Mouse (Mus musculus) neural tube, embryonic 15.5 days (tissue): ENCODE results near the gene Drc7. TPM values are rescaled to one million over a fixed set of nuclear protein-coding genes. Genes with fewer than 3 reads are reported as not detected.

Experiments used
- ATAC-seq: fragments of 200-750 bp; cut with Nextera tagmentation; 2 replicates; pipeline ENCODE4 v1.8.0; 2017; ENCODE audit warnings: mild to moderate bottlenecking, moderate TSS enrichment, moderate library complexity; ENCODE audit not compliant: low FRiP score
- H3K27ac ChIP-seq: fragments of 300-500 bp; sonication (generic); replicated peaks from 2 replicates; pipeline ENCODE4 v1.5.1; 2015; ENCODE audit warnings: mild to moderate bottlenecking, inconsistent platforms
- H3K27me3 ChIP-seq: fragments of 300-500 bp; sonication (generic); replicated peaks from 2 replicates; pipeline ENCODE4 v1.6.1; 2015; ENCODE audit warnings: inconsistent platforms
- H3K36me3 ChIP-seq: fragments of 300-500 bp; sonication (generic); 2 replicates; pipeline ENCODE4 v1.6.1; 2015; ENCODE audit warnings: inconsistent platforms
- H3K4me1 ChIP-seq: fragments of 300-500 bp; sonication (generic); 2 replicates; pipeline ENCODE4 v1.6.1; 2015; ENCODE audit warnings: inconsistent platforms
- H3K4me2 ChIP-seq: fragments of 300-500 bp; sonication (generic); 2 replicates; pipeline ENCODE4 v1.6.1; 2015; ENCODE audit warnings: inconsistent platforms, mild to moderate bottlenecking, moderate library complexity
- H3K4me3 ChIP-seq: fragments of 300-500 bp; sonication (generic); replicated peaks from 2 replicates; pipeline ENCODE4 v1.5.1; 2015; ENCODE audit warnings: mild to moderate bottlenecking, inconsistent platforms
- H3K9ac ChIP-seq: fragments of 300-500 bp; sonication (generic); replicated peaks from 2 replicates; pipeline ENCODE4 v1.6.1; 2015; ENCODE audit warnings: mild to moderate bottlenecking, inconsistent platforms
- H3K9me3 ChIP-seq: fragments of 300-500 bp; sonication (generic); replicated peaks from 2 replicates; pipeline ENCODE4 v1.6.1; 2016; ENCODE audit warnings: inconsistent platforms
- WGBS: fragments of 180-500 bp; shearing (Covaris S2); methylation state at CpG from one replicate; pipeline ENCODE4 v1.1.7; 2015; ENCODE audit warnings: mixed read lengths; 5-methylcytosine and 5-hydroxymethylcytosine counted together
- polyA plus RNA-seq: library from polyadenylated mRNA; unstranded; fragments of >200 nt; fragmentation: Nextera tagmentation; extraction: Ambion mirVana; gene quantifications from 2 replicates; pipeline ENCODE4 v1.2.1, GENCODE M21; 2015

Drc7 gene
- polyA plus RNA-seq: 1.2 and 1.8 TPM in 2 replicates

DNA sequence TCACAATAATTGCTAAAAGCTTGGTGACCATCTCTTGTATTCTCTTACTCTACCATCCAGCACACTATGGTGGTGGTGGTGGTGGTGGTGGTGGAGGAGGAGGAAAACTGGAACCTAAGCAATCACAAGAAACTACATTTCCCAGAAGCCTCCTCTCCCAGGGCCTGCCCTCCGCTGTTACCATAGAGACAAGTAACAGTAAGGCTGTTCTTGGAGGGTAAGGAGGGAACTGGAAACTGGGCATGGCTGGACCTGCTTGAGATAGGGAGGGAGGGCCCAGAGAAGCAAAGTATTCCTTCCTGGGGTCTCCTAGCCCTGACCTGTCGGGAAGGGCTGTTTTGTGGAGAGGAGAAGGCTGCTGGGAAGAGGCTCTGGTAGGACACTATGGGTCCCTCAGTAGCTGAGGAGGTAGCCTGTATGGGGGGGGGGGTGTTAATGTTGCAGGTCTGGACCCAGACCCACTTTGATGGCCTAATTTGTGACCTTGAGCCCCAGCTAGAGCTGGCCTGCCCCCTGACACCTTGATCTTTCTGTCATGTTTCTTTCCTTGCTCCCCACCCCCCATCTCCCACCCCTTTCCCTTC, at the start of gene Drc7:
Gene Drc7, plus strand, starts transcription at position 177 of the 584 bp plus-strand sequence.
- Histone ChIP-seq H3K27me3 (no peaks in the 10 kb centered on the region), H3K4me1 (peaks cover 4% of the 10 kb centered on the region; the same call in 1 of the 2 replicates), H3K9ac (no peak within 1 kb of the TSS), H3K27ac (no peak within 1 kb of the TSS), H3K4me2 (peak within 1 kb of the TSS; percentile 20; the same call in 1 of the 2 replicates), H3K4me3 (no peak within 1 kb of the TSS), H3K9me3 (no peaks in the 10 kb centered on the region), H3K36me3 (no peaks in the 10 kb centered on the region)
- WGBS: 29% methylated on average over 2 of the region's 2 CpGs
- ATAC-seq: peak; percentile 82

GRCm38 (mm10) chr8:95012442-95012919, 42.4 kb upstream of the Drc7 start:
- 87% methylated on average over 15 of the region's 15 CpGs for WGBS
- Histone ChIP-seq H3K4me1 (peaks cover 3% of the 10 kb centered on the region; the same call in 1 of the 2 replicates), H3K4me2 (no peak overlapping the region), H3K27ac (no peak overlapping the region), H3K9me3 (no peaks in the 10 kb centered on the region), H3K36me3 (peaks cover 73% of the 10 kb centered on the region), H3K9ac (no peak overlapping the region), H3K27me3 (no peaks in the 10 kb centered on the region), H3K4me3 (no peak overlapping the region)
- ATAC-seq: no peak

- no peak overlapping the region for H3K4me3 ChIP-seq
- H3K27me3 ChIP-seq: no peaks in the 10 kb centered on the region
- no peak for ATAC-seq
- no peaks in the 10 kb centered on the region for H3K9me3 ChIP-seq
- peaks cover 39% of the 10 kb centered on the region for H3K36me3 ChIP-seq
- H3K4me1 ChIP-seq: peaks cover 3% of the 10 kb centered on the region; the same call in 1 of the 2 replicates
- no peak overlapping the region for H3K4me2 ChIP-seq
- 78% methylated on average over 4 of the region's 4 CpGs for WGBS
- H3K9ac ChIP-seq: no peak overlapping the region
- no peak overlapping the region for H3K27ac ChIP-seq
These were observed 39.0 kb upstream of the Drc7 start for GRCm38 (mm10) chr8:95015866-95016265.

DNA sequence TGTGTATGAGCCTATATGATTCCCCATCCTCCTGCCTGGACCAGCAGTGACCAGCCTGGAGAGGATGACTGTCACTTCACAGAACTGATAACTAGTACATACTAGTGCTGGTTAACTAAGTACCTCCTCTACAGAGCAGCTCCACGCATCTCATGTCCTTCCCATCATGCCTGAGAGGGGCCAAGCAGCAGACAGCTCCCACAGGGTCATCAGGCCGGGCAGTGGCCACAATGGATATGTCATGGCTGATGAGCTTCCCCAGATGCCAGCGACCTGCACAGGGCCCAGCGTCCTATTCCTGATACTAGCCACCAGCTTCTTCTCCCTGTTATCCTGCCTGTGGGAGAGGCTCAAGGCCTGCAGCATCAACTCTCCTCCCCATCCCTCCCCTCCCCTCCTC, 38.2 kb upstream of the Drc7 start:
- peak; percentile 40; the same call in 1 of the 2 replicates for ATAC-seq
- peak overlapping the region; percentile 45 for H3K27ac ChIP-seq
- H3K4me3 ChIP-seq: no peak overlapping the region
- peaks cover 3% of the 10 kb centered on the region; the same call in 1 of the 2 replicates for H3K4me1 ChIP-seq
- H3K9ac ChIP-seq: no peak overlapping the region
- no peaks in the 10 kb centered on the region for H3K27me3 ChIP-seq
- 57% methylated on average over 4 of the region's 4 CpGs for WGBS
- H3K36me3 ChIP-seq: peaks cover 32% of the 10 kb centered on the region
- no peaks in the 10 kb centered on the region for H3K9me3 ChIP-seq
- no peak overlapping the region for H3K4me2 ChIP-seq

GRCm38 (mm10) chr8:95017451-95017850, 37.5 kb upstream of the Drc7 start, which contains the start of gene Adgrg3:
TSS of gene Adgrg3 (plus strand) at chr8:95017692.
- no peak for ATAC-seq

DNA sequence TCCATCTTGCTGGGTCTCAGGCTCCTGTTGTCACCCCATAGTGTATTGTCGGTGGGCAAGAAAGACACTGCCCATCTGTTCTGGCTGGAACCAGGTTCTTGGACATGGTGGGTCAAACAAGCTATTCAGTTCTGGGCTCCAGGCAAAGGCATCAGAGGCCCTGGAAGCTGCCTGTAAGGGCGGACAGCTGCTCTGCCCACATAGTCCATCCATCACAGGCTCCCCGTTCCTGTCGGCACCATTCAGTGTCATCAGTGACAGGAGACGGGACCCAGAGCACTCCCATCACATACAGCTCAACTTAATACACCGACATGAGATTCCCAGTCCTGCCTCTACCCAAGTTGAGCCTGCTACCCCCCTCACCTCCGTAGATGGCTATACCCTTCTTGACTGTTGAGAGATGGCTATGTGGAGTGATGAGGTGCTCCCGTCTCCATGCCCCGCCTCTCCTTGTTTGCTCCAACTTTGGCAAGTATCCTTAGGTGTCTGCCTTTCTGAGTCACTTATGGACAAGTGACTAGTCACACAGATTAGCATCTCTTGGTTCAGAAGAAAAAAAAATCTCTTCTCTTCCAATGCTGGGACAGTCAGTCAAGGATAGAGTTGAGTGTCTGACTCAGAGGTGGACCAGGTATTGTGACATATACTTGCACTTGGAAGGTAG, 36.8 kb upstream of the Drc7 start:
- Histone ChIP-seq H3K27me3 (no peaks in the 10 kb centered on the region), H3K9me3 (no peaks in the 10 kb centered on the region), H3K9ac (no peak overlapping the region), H3K4me3 (no peak overlapping the region), H3K27ac (no peak overlapping the region), H3K4me2 (no peak overlapping the region), H3K36me3 (peaks cover 18% of the 10 kb centered on the region), H3K4me1 (peaks cover 3% of the 10 kb centered on the region; the same call in 1 of the 2 replicates)
- no peak for ATAC-seq
- WGBS: 81% methylated on average over 9 of the region's 9 CpGs

More at GRCm38 (mm10) chr8:95017451-95017850, 37.5 kb upstream of the Drc7 start, which contains the start of gene Adgrg3:
- H3K27me3 ChIP-seq: no peaks in the 10 kb centered on the region
- H3K9me3 ChIP-seq: no peaks in the 10 kb centered on the region
- WGBS: 84% methylated on average over 11 of the region's 11 CpGs
- no peak within 1 kb of the TSS for H3K4me3 ChIP-seq
- H3K36me3 ChIP-seq: peaks cover 24% of the 10 kb centered on the region
- H3K4me1 ChIP-seq: peaks cover 3% of the 10 kb centered on the region; the same call in 1 of the 2 replicates
- no peak within 1 kb of the TSS for H3K9ac ChIP-seq
- no peak within 1 kb of the TSS for H3K4me2 ChIP-seq
- peak within 1 kb of the TSS; percentile 45 for H3K27ac ChIP-seq

- 70% methylated on average over 12 of the region's 12 CpGs for WGBS
- no peaks in the 10 kb centered on the region; the same call in 1 of the 2 replicates for H3K9me3 ChIP-seq
- H3K4me2 ChIP-seq: 0 out of 2 replicates have a peak overlapping the region, but pooled peaks have one; percentile 5
- no peak for ATAC-seq
- H3K36me3 ChIP-seq: no peaks in the 10 kb centered on the region
- no peak overlapping the region for H3K4me3 ChIP-seq
- peaks cover 3% of the 10 kb centered on the region; the same call in 1 of the 2 replicates for H3K4me1 ChIP-seq
- no peak overlapping the region for H3K27ac ChIP-seq
- no peak overlapping the region for H3K9ac ChIP-seq
- no peaks in the 10 kb centered on the region for H3K27me3 ChIP-seq
These were observed 34.6 kb upstream of the Drc7 start for GRCm38 (mm10) chr8:95020293-95020777.

DNA sequence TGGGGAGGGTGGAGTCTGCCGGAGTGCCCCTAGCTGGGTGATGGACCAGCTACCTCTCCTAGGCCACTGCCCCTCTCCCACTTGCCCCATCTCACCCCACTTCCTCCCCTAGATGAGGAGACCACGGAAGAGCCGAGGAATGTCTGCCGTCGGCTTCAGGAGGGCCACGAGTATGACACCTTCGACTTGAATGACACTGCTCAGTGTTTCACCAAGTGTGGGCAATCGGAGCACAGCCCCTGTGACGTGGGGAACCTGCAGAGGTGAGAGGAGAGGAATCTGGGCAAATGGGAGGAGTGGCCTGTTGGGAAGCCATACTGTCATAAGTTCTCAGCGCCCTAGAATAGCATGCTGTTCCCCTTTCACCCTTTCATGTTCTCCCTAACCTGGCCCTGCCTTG, 34.1 kb upstream of the Drc7 start:
- H3K36me3 ChIP-seq: no peaks in the 10 kb centered on the region
- H3K9ac ChIP-seq: no peak overlapping the region
- H3K4me1 ChIP-seq: peaks cover 3% of the 10 kb centered on the region; the same call in 1 of the 2 replicates
- H3K4me3 ChIP-seq: no peak overlapping the region
- no peak overlapping the region for H3K27ac ChIP-seq
- 88% methylated on average over 10 of the region's 10 CpGs for WGBS
- no peaks in the 10 kb centered on the region for H3K27me3 ChIP-seq
- no peak for ATAC-seq
- no peak overlapping the region for H3K4me2 ChIP-seq
- H3K9me3 ChIP-seq: no peaks in the 10 kb centered on the region; the same call in 1 of the 2 replicates

GRCm38 (mm10) chr8:95023201-95023600, 31.7 kb upstream of the Drc7 start:
- Histone ChIP-seq H3K27me3 (no peaks in the 10 kb centered on the region), H3K27ac (no peak overlapping the region), H3K9ac (no peak overlapping the region), H3K4me3 (no peak overlapping the region), H3K9me3 (no peaks in the 10 kb centered on the region; the same call in 1 of the 2 replicates), H3K4me2 (no peak overlapping the region), H3K4me1 (no peaks in the 10 kb centered on the region), H3K36me3 (no peaks in the 10 kb centered on the region)
- ATAC-seq: no peak
- WGBS: 35% methylated on average over 8 of the region's 8 CpGs

GRCm38 (mm10) chr8:95024387-95024786, 30.5 kb upstream of the Drc7 start:
- Histone ChIP-seq H3K27ac (no peak overlapping the region), H3K27me3 (no peaks in the 10 kb centered on the region), H3K4me1 (no peaks in the 10 kb centered on the region), H3K9ac (no peak overlapping the region), H3K4me3 (no peak overlapping the region), H3K36me3 (no peaks in the 10 kb centered on the region), H3K9me3 (no peaks in the 10 kb centered on the region; the same call in 1 of the 2 replicates), H3K4me2 (no peak overlapping the region)
- WGBS: 76% methylated on average over 4 of the region's 4 CpGs
- ATAC-seq: no peak

DNA sequence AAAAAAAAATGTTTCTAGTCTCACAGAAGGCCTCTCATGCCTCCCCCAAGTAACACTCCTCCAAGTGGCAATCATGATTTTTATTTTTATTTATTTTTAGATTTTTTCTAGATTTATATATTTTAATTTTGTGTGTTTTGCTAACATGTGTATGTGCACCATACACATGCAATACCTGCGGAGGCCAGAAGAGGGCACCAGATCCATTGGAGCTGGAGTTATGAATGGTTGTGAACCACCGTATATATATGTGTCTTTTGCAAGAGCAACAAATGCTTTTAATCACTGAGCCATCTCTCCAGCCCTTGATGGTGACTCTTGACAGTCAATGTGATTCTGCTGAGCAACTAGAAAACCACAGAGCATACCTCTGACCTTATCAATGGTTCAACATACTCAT, 29.5 kb upstream of the Drc7 start:
- H3K9me3 ChIP-seq: no peaks in the 10 kb centered on the region; the same call in 1 of the 2 replicates
- 64% methylated on average over 2 of the region's 2 CpGs for WGBS
- no peak for ATAC-seq
- H3K27me3 ChIP-seq: no peaks in the 10 kb centered on the region
- H3K4me3 ChIP-seq: no peak overlapping the region
- H3K4me1 ChIP-seq: no peaks in the 10 kb centered on the region
- no peaks in the 10 kb centered on the region for H3K36me3 ChIP-seq
- H3K9ac ChIP-seq: no peak overlapping the region
- H3K27ac ChIP-seq: no peak overlapping the region
- H3K4me2 ChIP-seq: no peak overlapping the region
